Mouse (Mus musculus): ENCODE results near the gene Tjp2.

Gene Tjp2

GRCm38 (mm10) chr19:24054265-24054664 lies 170.6 kb downstream of the Tjp2 start:
- DNase-seq = no peak

- DNase-seq = no peak
These were observed 174.3 kb downstream of the Tjp2 start for GRCm38 (mm10) chr19:24050514-24050913.

GRCm38 (mm10) chr19:24049329-24049728 lies 175.5 kb downstream of the Tjp2 start:
- DNase-seq = no peak

GRCm38 (mm10) chr19:24046395-24046993 lies 178.3 kb downstream of the Tjp2 start:
- no peak for DNase-seq
